Mouse (Mus musculus): ENCODE measurements around the gene Gprin2.

DNA sequence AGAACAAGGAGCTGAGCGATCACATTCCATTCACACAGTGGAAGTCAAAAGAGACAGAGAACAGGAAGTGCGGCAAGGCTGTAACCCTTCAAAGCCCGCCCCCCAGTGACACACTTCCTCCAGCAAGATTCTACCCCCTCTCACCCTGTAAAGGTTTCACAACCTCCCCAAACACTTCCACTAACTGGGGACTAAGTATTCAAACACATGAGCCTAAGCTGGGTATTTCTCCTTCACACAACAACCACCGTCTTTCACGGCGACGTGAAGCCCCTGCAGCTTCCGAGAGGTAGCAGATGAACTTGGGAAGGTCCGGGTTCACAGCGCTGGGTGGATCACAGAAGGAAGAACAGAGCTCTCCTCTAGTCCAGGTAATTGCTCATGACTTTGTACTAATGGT, 58.5 kb downstream of the Gprin2 start:
- TF ChIP-seq CTCF (IDR thresholded peaks at IDR 0.05; ENCODE audit: borderline replicate concordance, extremely low read depth, insufficient read depth, insufficient read length) (no peak), POLR2A (IDR thresholded peaks at IDR 0.05; ENCODE audit: borderline replicate concordance, extremely low read depth, insufficient read depth, insufficient read length, poor library complexity, severe bottlenecking) (no peak)

All from brain, embryonic 14.5 days (tissue).